Mouse (Mus musculus): ENCODE measurements at regions not wholly inside any gene's neighbourhood (a gene's known extent, or its start where the extent isn't known, plus 50 kb on each side); places are given as distances from the start of the nearest gene placed in this dataset.

- DNase-seq (ENCODE audit: low spot score), result no peak
These were observed 459.3 kb upstream of the Jag1 start for GRCm38 (mm10) chr2:137575750-137576149.

- no peak for DNase-seq (ENCODE audit: low spot score)
These were observed 458.5 kb upstream of the Jag1 start for GRCm38 (mm10) chr2:137574845-137575449.

- no peak for DNase-seq (ENCODE audit: low spot score)
These were observed 454.7 kb upstream of the Jag1 start for GRCm38 (mm10) chr2:137571146-137571545.

GRCm38 (mm10) chr2:137566619-137567018 lies 450.2 kb upstream of the Jag1 start:
- DNase-seq (ENCODE audit: low spot score), result no peak

- DNase-seq (ENCODE audit: low spot score), result no peak
These were observed 447.7 kb upstream of the Jag1 start for GRCm38 (mm10) chr2:137564064-137564624.

- DNase-seq (ENCODE audit: low spot score), result no peak
These were observed 443.9 kb upstream of the Jag1 start for GRCm38 (mm10) chr2:137560366-137560765.

- DNase-seq (ENCODE audit: low spot score), result no peak
These were observed 437.4 kb upstream of the Jag1 start for GRCm38 (mm10) chr2:137553871-137554270.

GRCm38 (mm10) chr2:137536581-137536980 lies 420.1 kb upstream of the Jag1 start:
- no peak for DNase-seq (ENCODE audit: low spot score)

GRCm38 (mm10) chr2:137516271-137516670 lies 399.8 kb upstream of the Jag1 start:
- DNase-seq (ENCODE audit: low spot score), result no peak

- no peak for DNase-seq (ENCODE audit: low spot score)
These were observed 398.6 kb upstream of the Jag1 start for GRCm38 (mm10) chr2:137515043-137515442.

GRCm38 (mm10) chr2:137513895-137514506 lies 397.6 kb upstream of the Jag1 start:
- DNase-seq (ENCODE audit: low spot score), result peak; percentile 29

GRCm38 (mm10) chr2:137510671-137511235 lies 394.3 kb upstream of the Jag1 start:
- no peak for DNase-seq (ENCODE audit: low spot score)

- DNase-seq (ENCODE audit: low spot score), result no peak
These were observed 384.8 kb upstream of the Jag1 start for GRCm38 (mm10) chr2:137501236-137501635.

- no peak for DNase-seq (ENCODE audit: low spot score)
These were observed 381.2 kb upstream of the Jag1 start for GRCm38 (mm10) chr2:137497616-137498015.

GRCm38 (mm10) chr2:137493600-137493999 lies 377.2 kb upstream of the Jag1 start:
- no peak for DNase-seq (ENCODE audit: low spot score)

- no peak for DNase-seq (ENCODE audit: low spot score)
These were observed 372.8 kb upstream of the Jag1 start for GRCm38 (mm10) chr2:137489181-137489682.

- no peak for DNase-seq (ENCODE audit: low spot score)
These were observed 352.3 kb upstream of the Jag1 start for GRCm38 (mm10) chr2:137468769-137469168.

- no peak for DNase-seq (ENCODE audit: low spot score)
These were observed 340.8 kb upstream of the Jag1 start for GRCm38 (mm10) chr2:137457061-137457753.

GRCm38 (mm10) chr2:137456436-137456835 lies 340.0 kb upstream of the Jag1 start:
- DNase-seq (ENCODE audit: low spot score), result no peak

GRCm38 (mm10) chr2:137446919-137447318 lies 330.5 kb upstream of the Jag1 start:
- no peak for DNase-seq (ENCODE audit: low spot score)

- DNase-seq (ENCODE audit: low spot score), result no peak
These were observed 321.3 kb upstream of the Jag1 start for GRCm38 (mm10) chr2:137437741-137438140.

GRCm38 (mm10) chr2:137436161-137436560 lies 319.7 kb upstream of the Jag1 start:
- no peak for DNase-seq (ENCODE audit: low spot score)

- no peak for DNase-seq (ENCODE audit: low spot score)
These were observed 306.2 kb upstream of the Jag1 start for GRCm38 (mm10) chr2:137422656-137423055.
